Mouse (Mus musculus): ENCODE data around the gene Prdm10. TPM values are rescaled to one million over a fixed set of nuclear protein-coding genes. Genes with fewer than 3 reads are reported as not detected.
A peak's percentile ranks its signal among the peaks of the same experiment; 100 is the strongest.

Prdm10 gene
- total and polyA plus RNA-seq, 3 experiments: 4.8 to 5.4 (median 5.1) TPM

DNA sequence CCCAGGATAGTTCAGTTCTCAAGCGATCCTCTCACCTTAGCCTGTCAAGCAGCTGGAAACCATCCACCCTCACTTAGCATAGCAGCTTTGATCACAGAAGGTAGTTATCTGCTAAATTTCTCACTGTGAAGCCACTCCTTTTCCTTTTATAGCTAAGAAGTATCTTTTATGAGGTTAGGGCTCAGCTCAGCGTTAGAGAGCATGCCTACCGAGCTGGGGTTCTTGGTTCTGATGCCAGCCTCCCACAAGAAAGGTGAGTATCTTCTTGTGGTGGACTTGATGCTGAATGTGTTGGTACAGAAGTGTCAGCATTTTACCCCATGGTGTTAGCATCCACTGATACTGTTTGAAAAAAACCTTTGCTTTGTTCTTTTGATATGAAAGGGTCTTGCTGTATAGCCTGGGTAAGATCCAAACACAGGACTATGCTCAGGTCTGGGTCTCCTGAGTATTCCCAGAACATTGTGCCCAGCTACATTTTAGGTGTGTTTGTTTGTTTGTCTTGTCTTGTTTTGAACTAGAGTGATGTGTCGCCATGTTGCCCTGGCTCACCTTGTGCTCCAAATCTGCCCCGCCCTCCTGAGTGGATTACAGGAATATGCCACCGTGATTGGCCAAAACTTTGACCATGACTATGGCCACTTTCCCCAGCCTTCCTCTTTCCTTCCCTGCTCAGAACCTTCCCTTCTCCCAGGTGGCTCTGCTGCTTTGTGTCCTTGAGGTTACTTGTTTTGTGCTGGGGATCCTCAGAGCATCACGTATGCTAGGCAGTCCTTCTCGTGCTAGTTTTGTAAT lies 8.9 kb upstream of the Prdm10 start:
- peaks cover 2% of the 10 kb centered on the region for H3K4me1 ChIP-seq (ENCODE audit: control insufficient read depth, insufficient read depth, low read length)
- H3K27me3 ChIP-seq (ENCODE audit: control insufficient read depth, insufficient read depth, low read length): no peaks in the 10 kb centered on the region
- intact Hi-C loops (cut with DNase I): no loop called here
- no peaks in the 10 kb centered on the region for H3K36me3 ChIP-seq (ENCODE audit: control insufficient read depth, insufficient read depth, low read length)
- 75% methylated on average over 8 of the region's 8 CpGs for WGBS
- no peaks in the 10 kb centered on the region for H3K79me2 ChIP-seq (replicated peaks; ENCODE audit: control insufficient read depth, insufficient read depth, low read length)
- H3K27ac ChIP-seq: no peak overlapping the region
- H3K4me3 ChIP-seq: no peak overlapping the region
- DNase-seq: no peak
- TF ChIP-seq CTCF (IDR thresholded peaks at IDR 0.05) (no peak), POLR2A (IDR thresholded peaks at IDR 0.05; ENCODE audit: insufficient read depth, low read depth, low read length) (no peak), EP300 (IDR thresholded peaks at IDR 0.05; ENCODE audit: insufficient read depth, low read depth, low read length) (no peak)
- H3K9ac ChIP-seq (ENCODE audit: low read depth, low read length): no peak overlapping the region

- DNase-seq: no peak
- WGBS: 79% methylated on average over 4 of the region's 4 CpGs
- Histone ChIP-seq H3K27ac (no peak overlapping the region), H3K9ac (ENCODE audit: low read depth, low read length) (no peak overlapping the region), H3K4me3 (no peak overlapping the region), H3K36me3 (ENCODE audit: control insufficient read depth, insufficient read depth, low read length) (no peaks in the 10 kb centered on the region), H3K79me2 (replicated peaks; ENCODE audit: control insufficient read depth, insufficient read depth, low read length) (no peaks in the 10 kb centered on the region), H3K27me3 (ENCODE audit: control insufficient read depth, insufficient read depth, low read length) (no peaks in the 10 kb centered on the region), H3K4me1 (ENCODE audit: control insufficient read depth, insufficient read depth, low read length) (peaks cover 2% of the 10 kb centered on the region)
- intact Hi-C loops (cut with DNase I): no loop called here
- TF ChIP-seq POLR2A (IDR thresholded peaks at IDR 0.05; ENCODE audit: insufficient read depth, low read depth, low read length) (no peak), CTCF (IDR thresholded peaks at IDR 0.05) (no peak), EP300 (IDR thresholded peaks at IDR 0.05; ENCODE audit: insufficient read depth, low read depth, low read length) (no peak)
These were observed 8.2 kb upstream of the Prdm10 start for GRCm38 (mm10) chr9:31272160-31272559.

GRCm38 (mm10) chr9:31278651-31279050 lies 1.7 kb upstream of the Prdm10 start:
- TF ChIP-seq EP300 (IDR thresholded peaks at IDR 0.05; ENCODE audit: insufficient read depth, low read depth, low read length): no peak
- no peak for TF ChIP-seq CTCF (IDR thresholded peaks at IDR 0.05)
- TF ChIP-seq POLR2A (IDR thresholded peaks at IDR 0.05; ENCODE audit: insufficient read depth, low read depth, low read length): no peak

GRCm38 (mm10) chr9:31279306-31279705 lies 1.0 kb upstream of the Prdm10 start:
- H3K79me2 ChIP-seq (replicated peaks; ENCODE audit: control insufficient read depth, insufficient read depth, low read length): no peaks in the 10 kb centered on the region
- no peak for DNase-seq
- no peaks in the 10 kb centered on the region for H3K36me3 ChIP-seq (ENCODE audit: control insufficient read depth, insufficient read depth, low read length)
- WGBS: 66% methylated on average over 2 of the region's 2 CpGs
- H3K27me3 ChIP-seq (ENCODE audit: control insufficient read depth, insufficient read depth, low read length): no peaks in the 10 kb centered on the region
- intact Hi-C loops (cut with DNase I): loop anchor here (2.0 kb wide), 1 partner anchor 57 kb away; no protein-coding TSS in a partner anchor
- H3K4me1 ChIP-seq (ENCODE audit: control insufficient read depth, insufficient read depth, low read length): peaks cover 7% of the 10 kb centered on the region
- H3K27ac ChIP-seq: peak overlapping the region; percentile 99
- H3K4me3 ChIP-seq: peak overlapping the region; percentile 91
- peak overlapping the region; percentile 78 for H3K9ac ChIP-seq (ENCODE audit: low read depth, low read length)
- TF ChIP-seq POLR2A (IDR thresholded peaks at IDR 0.05; ENCODE audit: insufficient read depth, low read depth, low read length) (no peak), EP300 (IDR thresholded peaks at IDR 0.05; ENCODE audit: insufficient read depth, low read depth, low read length) (no peak), CTCF (IDR thresholded peaks at IDR 0.05) (no peak)

More at GRCm38 (mm10) chr9:31278651-31279050, 1.7 kb upstream of the Prdm10 start:
- H3K36me3 ChIP-seq (ENCODE audit: control insufficient read depth, insufficient read depth, low read length): no peaks in the 10 kb centered on the region
- peak overlapping the region; percentile 99 for H3K27ac ChIP-seq
- no peak for DNase-seq
- WGBS: 85% methylated on average over 7 of the region's 7 CpGs
- H3K9ac ChIP-seq (ENCODE audit: low read depth, low read length): no peak overlapping the region
- intact Hi-C loops (cut with DNase I): loop anchor here (2.0 kb wide), 1 partner anchor 56 kb away; no protein-coding TSS in a partner anchor
- no peak overlapping the region for H3K4me3 ChIP-seq
- H3K27me3 ChIP-seq (ENCODE audit: control insufficient read depth, insufficient read depth, low read length): no peaks in the 10 kb centered on the region
- peaks cover 7% of the 10 kb centered on the region for H3K4me1 ChIP-seq (ENCODE audit: control insufficient read depth, insufficient read depth, low read length)
- no peaks in the 10 kb centered on the region for H3K79me2 ChIP-seq (replicated peaks; ENCODE audit: control insufficient read depth, insufficient read depth, low read length)

GRCm38 (mm10) chr9:31279885-31280365 lies 413 bp upstream of the Prdm10 start:
- no peaks in the 10 kb centered on the region for H3K79me2 ChIP-seq (replicated peaks; ENCODE audit: control insufficient read depth, insufficient read depth, low read length)
- intact Hi-C loops (cut with DNase I): loop anchor here (1.0 to 5.0 kb wide), 6 partner anchors 27 to 248 kb away; partner anchors contain the start of genes Aplp2, Nfrkb and Zbtb44
- H3K27me3 ChIP-seq (ENCODE audit: control insufficient read depth, insufficient read depth, low read length): no peaks in the 10 kb centered on the region
- DNase-seq: peak; percentile 89 to 92
- H3K36me3 ChIP-seq (ENCODE audit: control insufficient read depth, insufficient read depth, low read length): no peaks in the 10 kb centered on the region
- 0% methylated on average over 25 of the region's 25 CpGs for WGBS
- peak overlapping the region; percentile 99 for H3K27ac ChIP-seq
- H3K4me1 ChIP-seq (ENCODE audit: control insufficient read depth, insufficient read depth, low read length): peaks cover 7% of the 10 kb centered on the region
- H3K4me3 ChIP-seq: peak overlapping the region; percentile 91
- TF ChIP-seq EP300 (IDR thresholded peaks at IDR 0.05; ENCODE audit: insufficient read depth, low read depth, low read length) (peak; percentile 60), CTCF (IDR thresholded peaks at IDR 0.05) (no peak), POLR2A (IDR thresholded peaks at IDR 0.05; ENCODE audit: insufficient read depth, low read depth, low read length) (peak; percentile 89)
- peak overlapping the region; percentile 78 for H3K9ac ChIP-seq (ENCODE audit: low read depth, low read length)

Data from heart, adult 2 months (tissue).